Mouse (Mus musculus): ENCODE measurements around the gene Hoxd4.

- TF ChIP-seq POLR2A (IDR thresholded peaks at IDR 0.05; ENCODE audit: borderline replicate concordance, extremely low read depth, insufficient read depth, insufficient read length, poor library complexity, severe bottlenecking) (no peak), CTCF (IDR thresholded peaks at IDR 0.05; ENCODE audit: borderline replicate concordance, extremely low read depth, insufficient read depth, insufficient read length) (no peak)
Observed at GRCm38 (mm10) chr2:74671847-74672246, 39.9 kb upstream of the Hoxd4 start.

Data from brain, embryonic 14.5 days (tissue).